Mouse (Mus musculus) right cerebral cortex, adult 18-20 months (tissue): Measurements from ENCODE around the gene Gm49354.
A peak's percentile ranks its signal among the peaks of the same experiment; 100 is the strongest.
"Not testable (repeated sequence)": the region's sequence is repeated elsewhere in the genome, so short reads cannot be mapped to it uniquely, and the experiment has no call there.

Source experiments
- DNase-seq: peaks from one replicate; pipeline ENCODE4 v3.0.0; 2022; ENCODE audit warnings: mixed read lengths

The Gm49354 gene

GRCm38 (mm10) chr13:59766786-59767515 is 15.1 kb downstream of the Gm49354 start:
- no peak for DNase-seq

DNA sequence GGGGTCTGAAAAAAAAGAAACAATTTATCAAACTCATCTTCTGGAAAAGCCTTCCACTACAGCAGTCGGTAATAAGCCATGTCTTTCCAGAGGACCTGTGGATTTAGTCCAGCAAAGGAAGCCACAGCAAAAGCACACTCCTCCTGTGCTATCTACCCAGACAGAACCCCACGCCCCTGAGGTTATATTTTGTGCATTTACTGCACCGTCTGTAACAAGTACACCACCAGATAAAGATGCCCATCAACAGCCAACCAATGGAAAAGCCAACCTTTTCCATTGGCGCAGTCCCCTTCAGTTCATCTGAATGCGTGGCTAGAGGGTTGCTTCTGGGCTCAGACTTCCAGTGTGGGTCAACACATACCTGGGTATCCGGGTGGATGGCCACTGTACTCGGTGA is 19.3 kb downstream of the Gm49354 start:
- DNase-seq: no peak

DNA sequence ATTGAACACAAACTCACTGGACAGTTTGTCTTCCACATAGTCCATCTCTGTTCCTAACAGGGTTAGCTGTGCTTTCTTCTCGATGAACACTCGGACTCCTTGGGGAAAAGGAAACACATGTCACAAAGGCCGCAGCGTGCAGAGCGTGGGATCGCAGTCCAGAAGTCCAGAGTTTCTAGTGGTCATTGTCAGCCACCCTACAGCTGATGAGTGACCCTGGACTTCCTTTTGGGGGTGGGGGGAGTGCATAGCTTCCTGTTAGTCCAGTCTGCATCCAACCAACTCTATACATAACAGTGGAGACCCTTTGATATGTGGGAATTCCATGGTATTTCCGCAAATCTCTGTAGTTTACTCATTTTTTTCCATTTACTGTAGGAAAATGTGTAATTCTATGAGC is 25.1 kb downstream of the Gm49354 start:
- no peak for DNase-seq

GRCm38 (mm10) chr13:59750310-59750709 is 31.7 kb downstream of the Gm49354 start:
- DNase-seq: no peak

DNA sequence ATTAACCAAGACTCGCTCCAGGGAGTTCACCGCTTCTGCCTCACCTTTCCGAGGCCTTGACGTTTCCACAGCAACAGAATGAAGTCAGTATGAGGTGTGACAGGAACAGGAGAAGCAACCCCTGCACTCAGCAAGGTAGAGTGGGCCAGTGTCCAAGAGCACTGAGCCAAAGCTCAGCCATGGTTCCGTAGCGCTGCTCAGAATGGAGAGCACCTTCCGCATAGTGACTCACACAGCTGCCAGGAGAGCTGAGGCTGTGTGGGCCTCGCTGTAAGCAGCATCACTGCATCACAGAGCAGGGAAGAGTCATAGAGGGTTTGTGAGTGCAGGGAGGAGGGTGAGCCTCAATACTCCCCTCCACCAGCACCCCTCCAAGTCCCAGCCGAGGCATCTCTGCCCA is 35.3 kb downstream of the Gm49354 start, which contains the start of gene 1700014D04Rik:
1700014D04Rik (minus strand) TSS at position 42 of the 400 bp plus-strand sequence.
- peak; percentile 83 for DNase-seq

- DNase-seq: no peak
Measured at GRCm38 (mm10) chr13:59746164-59746563, 35.9 kb downstream of the Gm49354 start.

DNA sequence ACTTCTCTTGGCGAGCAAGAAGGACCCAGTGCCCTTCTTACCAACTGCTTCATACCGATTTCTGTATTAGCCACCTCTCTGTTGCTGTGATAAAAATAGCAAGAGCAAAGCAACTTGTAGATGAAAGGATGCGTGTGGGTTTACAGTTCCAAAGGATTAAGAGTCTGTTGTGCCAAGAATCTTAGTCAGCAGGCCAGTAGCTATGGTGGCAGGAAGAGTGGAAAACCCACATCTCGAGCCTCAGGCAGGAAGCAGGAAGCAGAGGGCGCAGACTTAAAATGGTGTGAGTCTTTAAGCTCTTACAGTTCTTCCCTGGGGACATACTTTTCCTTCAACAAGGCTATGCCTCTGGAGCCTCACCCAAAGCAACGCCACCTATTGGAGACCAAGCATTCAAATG is 36.6 kb downstream of the Gm49354 start:
- peak; percentile 45 for DNase-seq

GRCm38 (mm10) chr13:59741697-59742096 is 40.3 kb downstream of the Gm49354 start:
- DNase-seq: no peak

DNA sequence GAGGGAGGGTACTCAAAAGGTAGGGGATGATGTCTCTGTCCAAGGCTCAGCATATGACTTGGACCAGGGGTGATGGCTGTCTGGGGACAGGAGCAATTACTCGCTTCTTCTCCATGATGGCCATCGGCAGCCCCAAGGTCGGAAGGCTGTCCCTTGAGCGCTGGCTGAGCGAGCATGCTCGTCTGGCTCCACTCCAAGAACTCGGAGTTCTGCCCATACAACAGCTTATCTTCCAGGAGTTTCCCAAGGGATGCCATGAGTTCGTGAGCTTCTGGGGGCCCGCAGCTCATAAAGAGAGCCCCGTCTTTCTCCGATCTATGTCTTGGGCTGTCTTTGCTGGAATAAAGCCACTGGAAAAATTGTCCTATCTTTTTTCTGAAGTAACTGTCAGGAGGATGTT is 40.9 kb downstream of the Gm49354 start:
- DNase-seq: no peak

- no peak for DNase-seq
Measured at GRCm38 (mm10) chr13:59739397-59739796, 42.6 kb downstream of the Gm49354 start.

DNA sequence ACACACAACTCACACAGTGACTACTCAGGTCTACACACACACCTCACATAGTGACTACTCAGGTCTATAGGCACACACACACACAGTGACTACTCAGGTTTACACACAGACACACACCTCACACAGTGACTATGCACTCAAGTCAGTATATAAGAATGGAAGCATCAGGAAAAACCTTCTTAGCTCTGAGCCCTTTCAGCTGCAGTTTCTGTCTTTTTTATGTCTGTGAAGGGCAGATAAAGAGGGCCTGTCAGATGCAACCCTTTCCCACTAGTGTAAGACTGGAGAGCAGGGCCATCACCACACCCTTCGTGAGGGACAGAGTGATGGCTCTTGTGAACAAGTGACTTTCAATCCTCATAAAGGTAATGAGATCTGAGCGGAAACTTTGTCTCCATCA is 43.6 kb downstream of the Gm49354 start:
- no peak for DNase-seq

GRCm38 (mm10) chr13:59735190-59735589 is 46.9 kb downstream of the Gm49354 start:
- no peak for DNase-seq

DNA sequence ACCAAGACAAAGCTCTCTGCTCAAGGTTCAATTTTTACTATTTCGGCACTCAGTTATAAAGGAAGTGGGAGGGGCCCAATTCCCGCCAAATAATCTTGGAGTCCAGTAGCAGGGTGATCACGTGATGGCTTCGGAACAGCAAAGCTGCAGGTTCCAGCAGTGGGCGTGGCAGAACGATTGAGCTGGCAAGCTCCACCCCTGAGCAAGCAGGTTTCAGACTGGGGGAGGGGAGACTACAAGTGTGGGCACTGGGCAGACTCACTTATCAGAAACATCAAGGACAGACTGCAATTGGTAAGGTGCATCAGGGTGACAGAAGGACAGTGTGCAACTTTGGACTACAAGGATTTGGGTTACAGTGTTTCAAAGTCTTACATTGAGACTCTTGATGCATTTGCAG is 47.7 kb downstream of the Gm49354 start:
- not testable (repeated sequence) for DNase-seq

GRCm38 (mm10) chr13:59733936-59734335 is 48.1 kb downstream of the Gm49354 start:
- no peak for DNase-seq

- no peak for DNase-seq
Measured at GRCm38 (mm10) chr13:59731652-59732051, 50.4 kb downstream of the Gm49354 start, which contains the start of gene Spata31d1d. Spata31d1d (minus strand) TSS chr13:59731752.

- DNase-seq: peak; percentile 84
Measured at GRCm38 (mm10) chr13:59728378-59729093, 53.5 kb downstream of the Gm49354 start.

DNA sequence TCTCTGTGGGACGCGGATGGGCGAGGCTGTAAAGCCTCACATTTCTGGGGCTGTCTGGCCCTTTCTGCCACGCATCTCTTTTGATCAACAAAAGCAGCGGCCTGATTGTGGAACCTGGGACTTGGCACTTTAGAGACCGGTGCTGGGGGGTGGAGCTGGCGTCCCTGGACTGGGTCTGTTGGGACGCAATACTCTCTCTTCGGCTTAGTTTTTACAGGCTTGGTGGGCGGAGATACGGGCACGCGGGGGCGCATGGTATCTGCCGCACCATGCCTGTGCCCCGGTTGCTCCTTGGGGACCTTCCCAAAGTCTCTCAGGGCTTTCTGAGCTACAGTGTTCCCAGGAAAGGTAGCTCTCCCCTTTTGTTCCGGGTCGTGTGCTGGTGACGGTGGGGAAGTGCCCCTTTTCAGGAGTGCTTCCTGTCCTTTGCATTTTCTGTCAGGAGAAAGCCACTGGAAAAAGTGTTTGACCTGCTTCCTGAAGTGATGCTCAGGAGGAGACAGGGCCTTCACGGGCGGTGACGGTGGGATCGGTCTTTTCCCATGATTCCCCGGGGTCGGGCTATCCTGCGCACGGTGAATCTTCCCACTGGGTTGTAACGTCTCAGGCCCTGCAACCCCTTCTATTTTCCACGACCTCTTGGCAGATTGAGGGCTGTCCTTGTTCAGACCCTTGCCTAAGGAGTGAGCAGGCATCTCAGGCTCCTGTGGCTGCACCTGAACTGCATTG is 55.7 kb downstream of the Gm49354 start:
- no peak for DNase-seq

DNA sequence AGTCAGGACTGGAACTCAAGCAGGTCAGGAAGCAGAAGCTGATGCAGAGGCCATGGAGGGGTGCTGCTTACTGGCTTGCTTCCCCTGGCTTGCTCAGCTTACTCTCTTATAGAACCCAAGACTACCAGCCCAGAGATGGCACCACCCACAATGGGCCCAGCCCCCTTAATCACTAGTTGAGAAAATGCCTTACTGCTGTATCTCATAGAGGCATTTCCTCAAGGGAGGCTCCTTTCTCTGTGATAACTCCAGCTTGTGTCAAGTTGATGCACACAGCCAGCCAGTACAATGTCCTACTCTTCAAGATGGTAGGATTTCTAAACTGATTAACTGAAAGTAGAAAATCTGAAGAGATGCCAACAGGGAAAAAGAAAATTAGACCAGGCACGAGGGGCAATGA is 60.0 kb downstream of the Gm49354 start:
- DNase-seq: not testable (repeated sequence)

DNA sequence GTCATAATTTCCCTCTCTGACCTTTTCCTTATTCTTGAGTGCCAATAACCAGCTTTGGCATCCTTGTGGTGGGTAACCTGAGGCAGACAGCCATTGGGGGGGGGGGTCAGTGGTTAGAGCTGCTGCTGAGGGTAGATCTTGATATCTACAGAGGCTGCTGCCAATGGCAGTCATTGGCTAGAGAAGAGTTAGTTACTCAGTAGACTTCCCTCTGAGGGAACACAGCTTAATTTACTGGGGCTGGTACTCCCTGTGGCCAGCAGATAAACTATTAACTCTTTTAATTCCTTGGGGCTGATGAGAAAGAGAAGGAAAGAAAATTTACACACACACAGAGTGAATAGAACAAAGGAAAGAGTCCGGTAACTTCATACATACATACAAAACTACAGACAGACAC is 62.6 kb downstream of the Gm49354 start:
- DNase-seq: no peak

DNA sequence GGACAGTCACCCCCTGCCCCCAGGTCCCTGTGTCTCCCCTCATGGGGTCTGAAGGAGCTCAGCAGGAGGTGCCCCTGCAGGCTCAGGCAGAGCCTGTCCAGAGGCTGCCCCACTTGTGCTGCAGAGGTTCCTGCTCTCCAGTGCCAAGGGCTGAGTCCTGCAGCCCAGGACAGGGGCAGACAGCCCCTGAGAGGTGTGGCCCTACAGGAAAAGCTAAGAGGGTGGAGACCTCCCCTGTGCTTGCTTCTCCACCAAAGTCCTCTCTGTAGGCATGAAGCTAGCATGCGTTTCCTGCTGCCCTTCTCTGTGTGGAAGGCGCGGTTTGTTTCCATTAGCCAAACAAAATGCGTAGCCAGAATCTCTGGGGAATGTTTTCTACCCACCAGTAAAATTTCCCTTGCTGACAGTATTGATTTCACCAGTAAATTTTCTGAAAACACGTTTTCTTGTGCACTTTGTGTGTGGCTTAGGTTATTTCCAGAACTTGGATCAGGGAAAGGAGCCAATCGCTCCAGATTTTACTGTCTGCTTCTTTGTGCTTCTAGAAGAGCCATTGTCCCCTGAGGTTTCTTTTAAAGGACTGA is 63.1 kb downstream of the Gm49354 start:
- not testable (repeated sequence) for DNase-seq

- DNase-seq: no peak
Measured at GRCm38 (mm10) chr13:59713710-59714109, 68.3 kb downstream of the Gm49354 start.

DNA sequence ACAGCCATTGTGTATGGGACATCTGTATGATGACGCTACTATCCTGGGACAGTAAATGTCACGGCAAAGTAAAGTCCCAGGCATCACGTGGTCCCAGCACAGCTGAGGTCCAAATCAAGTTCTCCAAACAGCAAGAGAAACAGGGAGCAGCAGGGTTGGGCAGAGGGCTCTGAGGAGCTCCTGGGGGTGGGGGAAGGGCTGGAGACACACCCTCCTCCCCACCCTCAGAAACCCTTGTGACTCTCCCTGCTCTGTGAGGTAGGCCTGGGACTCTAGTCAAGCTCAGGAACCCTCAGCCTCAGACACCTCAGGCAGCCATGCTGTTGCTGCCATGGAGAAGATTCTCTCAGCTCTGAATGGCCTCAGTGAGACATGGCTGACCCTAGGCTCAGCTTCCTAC is 70.1 kb downstream of the Gm49354 start, which contains the start of gene Spata31d1b:
Spata31d1b (plus strand) TSS at position 301 of the 400 bp plus-strand sequence.
- not testable (repeated sequence) for DNase-seq

DNA sequence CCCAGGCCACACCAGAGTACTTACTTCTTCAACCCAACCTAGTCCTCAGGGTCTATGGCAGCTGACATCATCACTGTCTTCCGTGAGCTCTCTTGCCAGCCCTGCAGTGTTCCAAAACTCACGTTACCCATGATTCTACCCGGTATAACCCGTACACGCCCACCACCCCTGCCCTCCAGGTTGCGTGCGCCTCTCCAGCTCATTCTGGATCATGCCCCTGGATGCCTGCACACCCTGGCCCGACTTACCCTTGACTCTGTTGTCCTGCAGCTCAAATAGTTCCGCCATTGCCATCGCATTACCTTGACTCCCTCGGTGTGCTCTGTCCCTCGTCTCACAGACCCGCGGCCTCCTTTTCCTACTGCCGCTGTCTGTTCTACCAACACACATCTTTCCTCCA is 71.8 kb downstream of the Gm49354 start, which contains the start of gene Spata31d1a:
Spata31d1a (minus strand) TSS at position 101 of the 400 bp plus-strand sequence.
- DNase-seq: no peak
